Mouse (Mus musculus) layer of hippocampus, adult 2 months (tissue): ENCODE measurements around the gene Hpn. TPM values are rescaled to one million over a fixed set of nuclear protein-coding genes. Genes with fewer than 3 reads are reported as not detected.
A peak's percentile ranks its signal among the peaks of the same experiment; 100 is the strongest.

Experiments
- DNase-seq, 2 experiments: peaks; one replicate each; pipeline ENCODE4 v3.0.0; 2022; ENCODE audit warnings: low spot score in 2 of 2
- H3K27ac ChIP-seq: fragments of 200-600 bp; 2 replicates; pipeline ENCODE4 v1.8.1; 2022
- H3K4me3 ChIP-seq: fragments of 200-600 bp; 2 replicates; pipeline ENCODE4 v1.8.1; 2022; ENCODE audit warnings: mild to moderate bottlenecking
- CTCF ChIP-seq: fragments of 200-600 bp; conservative IDR thresholded peaks from 2 replicates; pipeline ENCODE4 v1.8.1; 2022; ENCODE audit warnings: antibody characterized with exemption, mild to moderate bottlenecking, moderate library complexity
- total RNA-seq, 2 experiments: library from RNA; stranded (reverse); gene quantifications; 2 replicates each; pipeline ENCODE4 v1.2.3; 2021

Gene Hpn
- total RNA-seq, 2 experiments from 2014 or later: 2.9 to 7.1 TPM

DNA sequence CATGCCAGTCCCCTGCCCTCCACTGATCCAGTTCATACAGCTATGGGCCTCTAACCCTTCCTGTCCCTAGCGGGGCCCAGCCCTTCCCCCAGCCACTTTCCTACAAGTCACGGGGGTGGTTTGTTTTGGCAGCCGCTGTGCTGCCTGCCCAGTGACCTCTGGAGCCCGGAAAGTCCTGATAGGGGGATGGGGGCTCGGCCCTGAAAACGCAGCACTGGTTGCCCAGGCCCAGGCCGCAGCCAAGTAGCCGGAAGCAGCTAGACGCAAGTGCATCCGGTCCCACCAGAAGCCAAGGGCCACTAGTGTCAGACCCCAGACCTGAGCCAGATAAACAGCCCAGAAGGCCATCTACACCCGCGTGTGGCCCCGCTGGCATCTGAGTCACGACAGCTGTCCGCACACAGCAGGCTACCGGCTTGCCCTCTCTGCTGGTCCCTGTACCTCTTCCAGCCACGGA is 525 bp upstream of the Hpn start:
- peak overlapping the region; percentile 54 for H3K27ac ChIP-seq
- no peak for DNase-seq
- no peak for TF ChIP-seq CTCF
- H3K4me3 ChIP-seq: no peak overlapping the region

DNA sequence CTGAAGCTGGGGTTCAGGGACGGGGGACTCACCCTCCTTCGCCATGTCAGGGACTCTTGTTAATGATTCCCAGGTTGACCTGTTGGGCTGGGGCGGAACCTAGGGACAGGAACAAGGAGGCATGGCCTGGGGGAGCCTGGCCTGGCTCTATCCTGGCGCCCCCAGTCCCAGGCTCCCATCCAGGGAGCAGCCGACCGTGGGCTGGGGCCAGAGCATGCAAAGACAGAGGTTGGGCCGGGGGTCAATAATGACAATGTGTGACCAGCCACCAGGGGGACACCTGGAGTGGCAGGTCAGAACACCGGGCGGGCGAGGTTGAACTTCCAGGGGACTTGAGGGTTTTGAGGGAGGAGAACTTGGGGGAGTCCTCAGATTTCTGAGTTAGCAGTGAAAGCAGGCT is 444 bp downstream of the Hpn start:
- Histone ChIP-seq H3K4me3 (no peak overlapping the region), H3K27ac (no peak overlapping the region; the same call in 1 of the 2 replicates)
- TF ChIP-seq CTCF: peak; percentile 34; the same call in 1 of the 2 replicates
- DNase-seq: no peak

DNA sequence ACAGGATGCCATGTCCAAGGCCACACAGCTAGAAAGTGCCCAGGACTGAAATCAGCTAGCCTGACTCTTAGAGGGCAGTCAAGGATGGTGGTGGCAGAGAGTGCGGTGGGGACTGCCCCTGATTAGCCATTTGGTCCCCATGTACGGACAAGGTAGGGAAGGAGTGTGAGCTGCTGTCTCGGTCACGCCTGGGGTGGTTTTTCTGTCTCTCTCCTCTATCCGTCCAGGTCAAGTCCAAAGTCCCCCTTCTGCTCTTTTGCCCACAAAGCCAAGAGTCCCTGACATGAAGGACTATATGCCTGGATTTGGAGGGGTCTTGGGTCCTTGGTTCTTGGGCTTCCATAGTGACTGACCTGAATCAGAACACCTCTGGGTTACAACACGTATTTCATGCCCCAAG is 1.3 kb downstream of the Hpn start:
- no peak for TF ChIP-seq CTCF

DNA sequence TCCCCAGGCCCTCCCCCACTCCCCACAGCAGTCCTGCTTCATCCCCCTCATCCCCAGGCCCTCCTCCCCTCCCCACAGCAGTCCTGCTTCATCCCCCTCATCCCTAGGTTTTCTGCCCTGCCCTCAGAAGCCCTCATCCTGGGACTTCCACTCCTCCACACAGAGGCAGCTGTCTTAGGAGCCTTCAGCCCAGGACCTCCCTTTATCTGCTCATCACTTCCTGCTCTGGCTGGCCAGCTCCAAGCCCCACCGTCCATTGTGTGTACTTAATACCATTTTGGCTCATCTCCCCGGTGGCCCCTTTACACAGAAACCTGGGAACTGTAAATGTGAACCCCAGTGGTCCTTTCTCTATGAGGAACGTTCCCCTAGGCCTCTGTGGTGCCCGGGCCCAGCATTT is 3.1 kb downstream of the Hpn start:
- TF ChIP-seq CTCF: no peak
- H3K4me3 ChIP-seq: no peak overlapping the region
- H3K27ac ChIP-seq: no peak overlapping the region
- no peak for DNase-seq

More for the DNA sequence above, 1.3 kb downstream of the Hpn start:
- Histone ChIP-seq H3K4me3 (no peak overlapping the region), H3K27ac (no peak overlapping the region)
- DNase-seq: no peak

DNA sequence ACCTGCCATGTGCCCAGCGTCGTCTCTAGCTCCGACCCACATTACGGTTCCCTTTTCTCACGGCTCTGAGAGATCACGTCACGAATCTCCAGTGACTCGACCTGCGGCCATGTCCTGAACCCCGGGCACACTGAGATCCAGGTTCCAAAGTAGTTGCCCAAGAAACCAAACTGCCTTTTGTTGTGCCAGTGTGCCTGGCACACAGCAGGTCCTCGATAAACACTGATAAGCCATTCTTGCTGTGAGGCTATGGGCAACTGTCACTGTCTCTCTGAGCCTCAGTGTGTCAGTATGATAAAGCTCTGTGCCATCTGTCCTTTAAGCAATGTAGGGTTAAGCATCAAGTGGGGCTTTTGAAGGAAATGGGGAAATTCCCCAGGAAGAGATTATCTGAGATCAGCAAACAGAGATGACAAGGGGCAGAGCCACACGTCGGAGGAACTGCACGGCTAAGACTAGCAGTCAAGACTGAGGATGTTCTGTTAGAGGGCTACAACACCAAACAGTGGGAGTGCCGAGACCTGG is 4.2 kb downstream of the Hpn start:
- H3K27ac ChIP-seq: no peak overlapping the region
- no peak for TF ChIP-seq CTCF
- DNase-seq: no peak
- H3K4me3 ChIP-seq: no peak overlapping the region

DNA sequence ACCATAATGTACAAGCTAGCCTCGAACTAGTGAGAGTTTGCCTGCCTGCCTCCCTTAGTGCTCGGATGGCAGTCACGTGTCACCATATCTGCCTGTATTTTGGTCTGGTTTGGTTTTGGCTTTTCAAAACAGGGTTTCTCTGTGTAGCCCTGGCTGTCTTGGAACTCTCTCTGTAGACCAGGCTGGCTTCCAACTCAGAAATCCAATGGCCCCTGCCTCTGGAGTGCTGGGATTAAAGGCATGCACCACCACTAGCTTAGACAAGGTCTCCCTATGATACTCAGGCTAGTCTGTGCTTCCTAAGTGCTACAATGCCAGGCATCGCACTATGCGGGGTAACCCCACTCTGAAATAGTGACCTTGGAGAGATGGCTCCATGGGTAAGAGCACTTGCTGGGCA is 5.3 kb downstream of the Hpn start:
- TF ChIP-seq CTCF: no peak
- no peak for DNase-seq
- H3K4me3 ChIP-seq: no peak overlapping the region
- no peak overlapping the region for H3K27ac ChIP-seq

DNA sequence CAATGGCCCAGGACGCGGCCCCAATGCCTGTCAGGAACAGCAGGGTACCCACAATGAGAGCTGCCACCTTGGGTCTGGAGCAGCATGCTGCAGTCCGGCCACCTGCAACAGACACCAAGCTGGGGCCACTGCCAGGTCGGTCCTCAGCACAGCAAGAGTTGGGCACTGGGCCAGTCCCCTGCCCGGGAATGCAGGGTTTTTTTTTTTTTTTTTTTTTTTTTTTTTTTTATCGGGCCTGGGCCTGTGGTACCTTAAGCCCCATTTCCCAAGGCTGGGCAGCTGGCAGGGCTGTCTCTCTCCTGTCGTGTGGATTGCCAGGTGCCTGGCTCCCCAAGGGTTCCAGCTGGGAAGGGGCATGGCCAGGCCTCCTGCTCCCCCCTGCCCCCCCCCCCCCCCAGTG is 6.0 kb downstream of the Hpn start:
- TF ChIP-seq CTCF: no peak
- H3K4me3 ChIP-seq: no peak overlapping the region
- no peak for DNase-seq
- H3K27ac ChIP-seq: no peak overlapping the region

DNA sequence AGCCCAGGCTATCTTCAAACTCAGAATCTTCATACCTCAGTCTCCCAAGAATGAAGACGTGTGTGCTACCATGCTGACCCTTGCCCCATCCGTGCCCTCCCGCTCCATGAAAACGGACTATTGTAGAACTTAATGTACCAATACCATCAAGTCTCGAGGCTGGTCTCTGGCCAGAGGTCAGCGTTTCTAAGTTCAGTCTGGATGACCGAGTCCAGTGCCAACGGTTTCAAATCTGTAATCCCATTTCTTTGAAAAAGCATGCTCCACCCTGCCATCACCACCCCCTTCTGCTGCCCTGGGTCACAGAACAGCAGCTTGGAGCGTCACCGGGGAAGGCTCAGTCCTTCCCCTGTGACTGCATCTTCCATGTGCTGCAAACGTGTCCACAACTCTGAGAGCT is 7.3 kb downstream of the Hpn start:
- no peak for TF ChIP-seq CTCF
- no peak overlapping the region for H3K27ac ChIP-seq
- no peak overlapping the region for H3K4me3 ChIP-seq
- no peak for DNase-seq

DNA sequence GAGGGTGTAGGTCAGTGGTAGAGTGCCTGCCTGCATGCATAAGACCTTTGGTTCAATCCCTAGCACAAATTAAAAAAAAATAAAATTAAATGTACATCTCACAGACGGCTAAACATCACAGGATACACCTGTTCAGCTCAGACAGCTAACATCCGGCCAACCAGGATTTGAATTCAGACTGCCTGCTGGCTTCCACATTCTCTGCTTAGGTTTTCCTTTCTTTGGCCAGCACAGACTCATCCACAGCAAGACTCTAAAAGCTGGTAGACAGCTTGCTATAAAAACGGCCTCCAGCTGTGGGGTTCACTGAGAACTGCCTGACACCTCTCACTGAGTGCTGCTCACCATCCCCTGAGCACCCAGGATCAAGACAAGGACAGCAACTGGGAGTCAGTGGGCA is 8.9 kb downstream of the Hpn start:
- H3K27ac ChIP-seq: no peak overlapping the region
- no peak for TF ChIP-seq CTCF
- no peak for DNase-seq
- no peak overlapping the region for H3K4me3 ChIP-seq

DNA sequence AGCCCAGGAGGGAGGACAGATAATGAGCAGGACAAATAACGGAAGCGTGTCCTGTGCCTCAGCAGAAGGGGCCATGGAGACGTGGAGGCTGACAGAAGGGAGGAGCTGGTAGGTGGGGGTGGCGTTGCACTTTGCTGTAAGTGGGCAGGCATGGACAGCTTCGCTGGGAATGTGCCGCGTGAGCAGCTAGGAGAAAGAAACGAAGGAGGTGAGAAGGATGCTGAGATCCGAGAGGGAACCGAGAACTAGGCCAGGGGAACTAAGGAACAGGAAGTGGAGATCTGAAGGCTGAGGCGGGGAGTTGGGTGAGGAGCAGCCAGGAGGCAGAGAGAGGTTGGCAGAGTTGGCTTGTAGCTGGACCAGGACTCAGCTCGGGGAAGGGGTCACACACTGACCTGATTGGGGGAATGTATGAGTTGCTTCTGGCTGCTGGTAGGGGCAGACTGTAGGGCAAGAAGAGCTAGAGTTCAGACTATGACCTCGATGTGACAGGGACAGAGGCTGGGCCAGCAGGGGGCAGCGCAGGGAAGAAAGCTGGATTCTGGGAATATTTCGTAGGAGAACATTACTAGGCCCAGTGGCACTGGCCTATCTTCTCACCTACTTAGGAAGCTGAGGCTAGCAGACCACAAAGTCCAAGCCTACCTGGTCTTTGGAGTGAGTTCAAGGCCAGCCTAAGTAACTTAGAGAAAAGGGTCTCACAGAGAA is 9.9 kb downstream of the Hpn start:
- peak overlapping the region; percentile 43; the same call in 1 of the 2 replicates for H3K27ac ChIP-seq
- peak; percentile 82 for TF ChIP-seq CTCF
- peak in 1 of 2 experiments; percentile 60 for DNase-seq
- H3K4me3 ChIP-seq: no peak overlapping the region

DNA sequence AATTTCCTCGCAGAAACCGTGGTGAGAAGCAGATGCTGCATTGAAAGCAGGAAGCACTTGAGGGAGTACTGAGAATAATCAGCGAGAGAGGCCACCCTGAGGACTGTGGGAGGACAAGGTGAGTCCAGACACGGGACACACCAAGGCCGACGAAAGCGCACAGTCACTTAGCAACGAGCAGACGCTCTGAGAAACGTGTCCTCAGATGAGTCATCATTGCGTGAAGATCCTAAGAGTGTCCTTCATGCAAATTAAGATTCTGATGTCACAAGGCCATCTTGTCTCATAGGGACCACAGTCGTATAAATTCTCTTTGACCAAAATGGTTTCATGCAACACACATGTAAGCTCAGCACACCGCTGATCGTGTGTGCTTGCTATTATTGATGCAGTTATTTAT is 14.3 kb downstream of the Hpn start:
- Histone ChIP-seq H3K27ac (no peak overlapping the region), H3K4me3 (no peak overlapping the region)
- no peak for TF ChIP-seq CTCF
- no peak for DNase-seq

DNA sequence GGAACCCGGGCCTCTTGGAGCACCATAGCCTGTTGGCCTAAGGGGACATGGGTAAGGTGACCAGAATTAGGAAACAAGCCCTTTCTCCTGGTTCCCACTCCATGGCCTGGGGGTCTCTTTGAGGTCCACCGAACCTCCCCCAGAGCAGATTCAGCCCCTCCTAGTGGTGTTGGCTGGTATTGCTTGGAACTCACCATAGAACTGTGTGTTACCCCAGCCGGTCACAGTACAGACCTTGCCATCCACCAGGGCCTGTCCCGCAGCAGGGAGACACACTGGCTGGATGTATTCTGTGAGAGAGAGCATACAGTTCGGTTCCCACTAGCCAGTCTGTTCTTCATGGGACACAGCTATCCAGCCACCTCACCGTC is 15.5 kb downstream of the Hpn start:
- Histone ChIP-seq H3K27ac (no peak overlapping the region), H3K4me3 (no peak overlapping the region)
- peak; percentile 64 for TF ChIP-seq CTCF
- no peak for DNase-seq

DNA sequence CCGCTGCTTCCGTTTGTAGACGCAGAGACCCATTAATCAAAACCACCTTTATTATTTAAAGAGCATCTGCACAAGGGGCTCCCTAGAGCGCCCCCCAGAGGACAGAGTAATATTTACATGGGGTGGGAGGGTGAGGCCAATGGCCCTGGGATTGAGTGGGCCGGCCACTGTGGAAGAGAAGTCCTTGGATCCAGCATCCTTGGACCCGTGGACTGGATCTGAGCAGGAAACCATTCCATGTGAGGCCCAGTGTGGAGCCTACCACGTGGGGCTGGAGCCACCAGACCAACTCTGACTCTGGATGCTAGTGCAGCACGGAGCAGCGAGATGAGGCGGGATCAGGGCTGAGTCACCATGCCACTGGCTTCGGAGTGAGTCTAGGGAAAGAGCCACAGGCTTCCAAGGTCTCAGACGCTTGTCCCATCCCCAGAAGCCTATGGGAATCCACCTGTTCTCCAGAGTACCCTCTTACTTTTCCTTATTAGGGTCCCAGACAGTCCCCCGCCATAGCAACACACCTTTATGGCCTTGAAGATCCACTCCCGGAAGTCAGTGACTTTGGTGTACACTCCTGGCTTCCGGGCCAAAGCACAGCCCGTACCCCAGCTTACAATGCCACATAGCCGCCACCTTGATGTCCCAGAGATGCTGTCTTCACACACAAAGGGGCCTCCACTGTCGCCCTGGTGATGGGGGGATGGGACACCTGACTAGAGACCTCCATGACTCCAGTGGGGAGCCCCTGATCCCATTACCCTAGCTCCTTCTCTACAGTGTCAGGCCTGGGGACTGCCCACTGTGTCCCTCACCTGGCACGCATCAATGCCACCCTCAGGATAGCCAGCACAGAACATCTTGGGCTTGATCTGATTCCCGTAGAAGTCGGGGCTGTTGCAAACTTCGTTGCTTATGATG is 16.1 kb downstream of the Hpn start:
- DNase-seq: no peak
- H3K4me3 ChIP-seq: no peak overlapping the region
- TF ChIP-seq CTCF: peak; percentile 69
- no peak overlapping the region for H3K27ac ChIP-seq
